Mouse (Mus musculus): ENCODE results near the gene Rabgap1l. TPM values are rescaled to one million over a fixed set of nuclear protein-coding genes. Genes with fewer than 3 reads are reported as not detected.

Rabgap1l gene
- total RNA-seq, 2 experiments from 2014 or later = 170 to 171 TPM

DNA sequence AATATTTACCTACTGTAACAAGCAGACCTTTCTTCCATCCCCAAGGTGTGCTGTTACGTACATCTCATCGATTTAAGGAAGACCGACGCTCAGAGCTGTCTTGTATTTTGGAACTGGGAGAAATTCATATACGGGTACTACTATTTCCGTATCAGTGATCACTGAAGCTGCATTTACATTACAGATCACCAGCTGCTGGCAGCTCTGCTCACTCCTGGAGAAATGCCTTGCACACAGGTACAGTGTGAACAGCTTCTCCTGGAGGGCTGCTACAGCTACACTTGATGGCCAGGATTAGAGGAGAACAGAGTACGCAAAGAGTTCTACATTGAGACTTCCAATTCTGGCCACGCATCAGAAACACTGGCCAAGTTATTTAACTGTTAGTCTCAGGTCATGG is 257.4 kb downstream of the Rabgap1l start:
- no peak for DNase-seq (ENCODE audit: low spot score in 2 of 2)
- intact Hi-C loops (cut with DNase I) = no loop called here

DNA sequence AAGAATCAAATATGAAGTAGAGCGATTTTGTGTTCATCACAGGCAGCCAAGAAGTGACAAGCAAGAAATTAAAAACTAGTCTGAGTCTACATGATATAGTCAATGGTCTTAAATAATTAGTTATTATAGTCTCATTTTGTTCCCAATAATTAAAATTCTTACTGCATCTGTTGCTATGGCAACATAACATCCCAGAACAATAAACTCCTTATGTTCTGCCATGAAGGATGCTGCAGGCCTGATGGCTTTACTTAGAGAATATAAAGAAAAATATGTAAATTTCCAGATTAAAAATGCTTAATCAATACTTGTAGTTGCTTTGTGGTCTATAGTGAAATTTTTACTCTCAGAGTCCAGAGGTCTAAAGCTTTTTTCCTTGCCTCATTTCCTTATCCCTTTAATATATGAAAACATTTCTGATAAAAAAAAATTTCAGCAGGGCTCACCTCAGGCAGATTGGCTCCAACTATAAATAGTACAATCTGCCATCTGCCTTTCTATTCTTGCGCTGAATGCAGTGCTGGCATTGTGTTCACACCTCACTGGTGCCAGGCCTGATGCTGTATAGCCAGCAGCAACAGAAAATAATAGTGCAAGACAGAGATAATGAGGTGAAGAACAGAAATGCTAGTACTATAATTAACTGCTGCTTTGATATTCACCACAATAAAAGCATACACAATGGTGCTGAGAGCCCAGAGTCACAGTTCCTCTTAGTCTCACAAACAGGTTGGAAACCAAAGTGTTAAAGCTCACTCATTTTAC is 258.3 kb downstream of the Rabgap1l start:
- intact Hi-C loops (cut with DNase I) = no loop called here
- peak; percentile 51 to 61 for DNase-seq (ENCODE audit: low spot score in 2 of 2)

DNA sequence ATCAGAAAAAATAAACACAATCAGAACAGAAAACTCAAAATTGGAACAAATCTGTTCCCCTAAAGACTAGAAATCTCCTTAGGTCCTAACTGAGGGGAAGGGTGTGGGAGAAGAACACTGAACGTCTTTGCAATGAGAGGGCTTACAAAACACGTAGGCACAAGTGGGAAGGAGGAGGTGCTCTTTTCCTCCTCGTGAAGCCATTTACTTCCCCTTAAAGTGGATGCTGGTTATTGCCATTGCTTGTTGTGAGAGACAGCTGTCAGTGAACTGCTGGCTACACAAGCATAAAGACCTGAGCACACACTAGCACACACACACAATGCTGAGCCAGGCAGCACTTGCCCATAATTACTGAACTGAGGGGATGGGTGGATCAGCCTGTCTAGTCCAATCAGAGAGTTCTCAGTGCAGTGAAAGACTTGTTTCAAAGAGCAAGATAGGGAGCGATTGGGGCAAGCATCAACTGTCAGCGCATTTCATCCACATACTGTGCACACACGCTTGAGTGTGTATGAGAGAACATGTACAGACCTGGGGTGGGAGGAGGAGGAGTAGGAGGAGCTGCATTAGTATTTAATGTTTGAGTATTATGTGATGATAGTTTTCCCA is 259.7 kb downstream of the Rabgap1l start:
- intact Hi-C loops (cut with DNase I) = no loop called here
- DNase-seq (ENCODE audit: low spot score in 2 of 2) = no peak

DNA sequence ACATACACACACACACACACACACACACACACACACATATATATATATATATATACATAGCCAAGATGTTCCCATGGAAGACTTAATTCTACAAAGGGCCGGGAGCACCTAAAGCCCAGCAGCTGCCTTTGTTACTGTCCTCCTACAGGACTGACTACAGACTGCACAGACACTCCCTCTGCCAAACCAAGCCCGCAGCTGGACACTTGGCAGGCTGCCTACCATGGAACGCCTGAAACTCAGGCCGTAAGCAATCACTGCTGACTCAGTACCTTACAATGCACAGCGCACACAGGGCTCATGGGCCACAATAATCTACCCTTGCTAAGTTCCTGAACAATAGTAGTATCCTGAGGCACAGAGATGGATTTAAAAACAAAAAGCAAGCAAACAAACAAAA is 261.6 kb downstream of the Rabgap1l start:
- intact Hi-C loops (cut with DNase I) = no loop called here
- peak; percentile 35 to 64 for DNase-seq (ENCODE audit: low spot score in 2 of 2)

DNA sequence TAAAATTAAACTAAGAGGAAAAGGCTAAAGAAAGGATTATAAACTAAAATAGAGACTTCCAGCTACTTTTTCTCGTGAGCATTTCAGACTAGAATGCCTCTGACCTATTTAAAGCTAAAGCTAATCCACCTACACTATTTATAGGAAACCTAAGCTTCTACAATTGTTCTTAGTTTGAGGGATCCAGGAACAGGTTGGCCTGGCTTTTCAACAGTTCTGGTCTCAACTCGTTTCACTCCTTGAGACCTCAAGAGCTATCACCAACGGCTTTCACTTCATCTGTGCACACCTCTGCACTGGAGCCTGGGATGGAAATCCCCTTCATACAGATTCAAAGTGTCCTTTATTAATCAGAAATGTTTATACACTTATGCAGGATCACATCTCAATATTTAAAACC is 271.1 kb downstream of the Rabgap1l start:
- intact Hi-C loops (cut with DNase I) = no loop called here
- DNase-seq (ENCODE audit: low spot score in 2 of 2) = no peak

DNA sequence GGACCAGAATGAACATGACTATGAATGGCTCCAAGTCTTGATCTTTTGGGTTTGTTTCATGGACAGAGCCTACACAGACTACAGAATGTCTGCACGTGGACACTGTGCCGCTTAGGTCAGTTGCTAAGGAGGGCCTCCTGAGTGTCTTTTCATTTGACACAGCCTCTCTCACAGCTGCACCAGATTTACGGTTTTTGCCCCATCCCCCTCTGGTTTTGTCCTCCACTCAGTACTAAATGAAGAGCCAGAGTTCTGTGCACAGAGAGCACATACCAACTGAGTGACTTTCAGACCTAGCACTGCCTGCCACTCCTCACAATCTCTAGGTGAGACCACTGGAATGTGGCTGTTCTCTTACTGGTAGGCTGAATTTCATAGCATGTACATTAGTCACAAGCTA is 272.3 kb downstream of the Rabgap1l start:
- intact Hi-C loops (cut with DNase I) = no loop called here
- DNase-seq (ENCODE audit: low spot score in 2 of 2) = no peak

DNA sequence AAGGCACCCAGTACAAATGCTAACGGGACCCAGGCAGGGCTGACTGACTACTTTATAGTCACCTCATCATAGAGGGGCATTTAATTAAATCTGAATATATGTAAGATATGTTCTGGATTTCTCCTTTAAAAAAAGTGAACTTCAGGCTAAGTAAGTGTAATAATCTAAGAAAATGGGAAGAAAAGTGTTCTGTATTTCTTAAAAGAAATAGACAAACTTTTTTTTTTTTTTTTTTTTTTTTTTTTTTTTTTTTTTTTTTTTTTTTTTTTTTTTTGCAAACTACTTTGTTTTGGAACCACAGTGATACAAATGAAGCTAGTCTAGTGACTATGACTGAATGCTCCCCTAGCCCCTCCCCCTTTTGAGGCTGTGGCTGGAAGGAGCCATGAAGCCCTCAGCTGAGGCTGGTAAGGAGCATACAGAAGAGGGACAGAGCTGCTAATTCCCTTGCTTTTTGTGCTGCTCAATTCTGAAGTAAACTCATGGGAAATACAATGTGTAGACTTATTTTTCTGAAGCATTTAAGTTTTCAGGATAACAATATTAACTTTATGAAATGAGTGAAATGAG is 273.0 kb downstream of the Rabgap1l start:
- intact Hi-C loops (cut with DNase I) = no loop called here
- DNase-seq (ENCODE audit: low spot score in 2 of 2) = no peak

DNA sequence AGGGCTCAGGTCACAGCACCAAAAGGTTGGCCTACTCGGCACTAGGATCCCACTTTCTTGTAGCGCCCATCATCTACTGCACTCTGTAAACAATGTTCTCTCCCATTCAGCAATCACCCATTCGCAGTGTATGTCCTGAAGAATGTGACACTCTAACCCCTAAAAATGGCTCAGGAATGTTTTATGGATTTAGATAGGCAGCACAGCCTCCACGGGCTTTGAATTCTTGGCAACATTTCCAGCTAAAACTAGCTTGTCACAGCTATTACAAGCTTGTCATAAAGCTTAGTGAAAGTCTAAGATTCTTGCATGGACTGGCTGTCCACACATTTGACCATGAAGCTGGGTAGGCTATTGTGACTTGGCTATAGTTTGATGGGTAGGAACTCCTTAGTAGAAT is 274.5 kb downstream of the Rabgap1l start:
- intact Hi-C loops (cut with DNase I) = no loop called here

DNA sequence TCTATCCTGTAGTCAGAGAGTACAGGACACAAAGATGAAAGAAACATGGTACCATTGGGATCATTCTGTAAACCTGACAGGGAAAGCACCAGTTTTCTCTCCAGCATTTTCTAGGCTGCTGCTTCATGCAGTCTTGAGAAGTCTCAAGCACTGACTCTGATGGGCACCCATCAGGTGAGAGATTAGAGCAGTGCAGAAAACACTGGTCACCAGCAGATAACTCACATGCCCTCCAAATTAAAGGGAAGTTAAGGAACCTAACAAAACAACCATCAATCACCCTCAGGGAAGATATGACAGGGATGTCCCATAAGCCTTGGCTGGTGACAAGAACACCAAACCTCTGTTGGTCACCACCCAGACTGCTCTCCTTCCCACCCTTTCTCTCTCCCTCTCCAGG is 285.2 kb downstream of the Rabgap1l start:
- no peak for DNase-seq (ENCODE audit: low spot score in 2 of 2)

More for the DNA sequence above, 274.5 kb downstream of the Rabgap1l start:
- DNase-seq (ENCODE audit: low spot score in 2 of 2) = no peak

DNA sequence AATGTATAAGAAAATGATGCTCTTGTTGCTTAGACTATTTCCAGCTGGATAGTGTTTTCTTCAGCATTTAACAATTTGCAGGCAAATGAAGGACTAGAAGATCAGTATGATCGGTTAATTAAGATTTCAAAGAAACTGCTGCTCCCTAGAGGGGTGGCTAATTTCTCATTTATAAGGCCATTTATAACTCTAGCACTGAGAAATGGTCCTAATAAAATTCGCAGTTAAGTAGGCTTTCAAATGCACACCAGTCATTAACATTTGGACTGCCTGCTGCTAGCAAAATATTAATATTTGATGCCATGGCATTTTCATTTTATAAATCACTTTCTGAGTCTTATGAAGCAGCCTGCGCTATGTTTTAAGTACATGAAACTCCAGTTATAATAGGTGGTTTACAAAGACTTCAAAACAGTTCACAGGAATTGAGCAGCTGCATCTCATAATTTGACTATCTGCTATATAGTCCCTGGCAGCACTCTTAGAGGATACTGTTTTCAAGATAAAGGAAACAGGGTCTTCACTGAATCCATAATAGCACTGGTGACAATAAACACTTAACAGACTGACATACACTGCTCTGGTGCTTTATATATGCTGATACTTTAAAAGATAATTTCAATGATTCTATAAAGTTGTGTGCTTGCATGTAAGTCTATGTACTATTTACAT is 296.0 kb downstream of the Rabgap1l start:
- intact Hi-C loops (cut with DNase I) = no loop called here
- no peak for DNase-seq (ENCODE audit: low spot score in 2 of 2)

More for the DNA sequence above, 285.2 kb downstream of the Rabgap1l start:
- intact Hi-C loops (cut with DNase I) = no loop called here

DNA sequence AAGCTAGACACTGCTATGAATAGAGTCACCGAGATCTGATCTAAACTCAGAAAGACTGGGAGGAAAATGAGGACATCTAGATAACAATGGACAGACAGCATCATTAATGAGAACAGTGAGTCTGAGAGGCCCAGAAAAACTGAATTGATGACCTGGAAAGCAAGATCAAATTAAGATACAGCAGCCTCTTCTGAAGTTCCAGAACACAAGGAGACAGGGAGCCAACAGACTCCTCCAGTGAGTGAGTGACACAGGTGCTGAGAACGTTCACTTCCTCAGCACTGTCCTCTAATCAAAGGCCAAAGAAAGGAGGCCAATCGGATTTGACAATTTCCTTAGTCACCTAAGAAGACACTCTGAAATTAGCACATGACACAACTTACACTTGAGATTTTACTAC is 307.3 kb downstream of the Rabgap1l start:
- DNase-seq (ENCODE audit: low spot score in 2 of 2) = no peak
- intact Hi-C loops (cut with DNase I) = no loop called here

DNA sequence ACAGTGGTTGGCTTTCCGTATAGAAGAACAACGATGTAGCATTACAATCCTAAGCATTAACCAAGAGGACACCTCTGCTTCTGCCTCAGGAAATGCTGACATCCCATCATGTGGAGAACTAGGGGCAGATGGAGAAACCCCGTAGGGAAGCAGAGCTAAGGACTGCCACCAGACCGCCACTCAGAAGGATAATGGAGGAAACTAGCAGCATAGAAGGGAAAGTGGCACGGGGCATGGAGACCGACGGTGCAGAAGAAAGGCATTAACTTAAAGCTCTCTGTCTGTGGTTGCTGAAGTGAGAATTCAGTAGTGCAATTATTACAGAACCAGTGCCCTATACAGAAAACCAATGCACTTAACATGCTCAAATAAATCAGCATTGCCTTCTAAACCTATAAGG is 308.0 kb downstream of the Rabgap1l start:
- intact Hi-C loops (cut with DNase I) = no loop called here
- no peak for DNase-seq (ENCODE audit: low spot score in 2 of 2)

DNA sequence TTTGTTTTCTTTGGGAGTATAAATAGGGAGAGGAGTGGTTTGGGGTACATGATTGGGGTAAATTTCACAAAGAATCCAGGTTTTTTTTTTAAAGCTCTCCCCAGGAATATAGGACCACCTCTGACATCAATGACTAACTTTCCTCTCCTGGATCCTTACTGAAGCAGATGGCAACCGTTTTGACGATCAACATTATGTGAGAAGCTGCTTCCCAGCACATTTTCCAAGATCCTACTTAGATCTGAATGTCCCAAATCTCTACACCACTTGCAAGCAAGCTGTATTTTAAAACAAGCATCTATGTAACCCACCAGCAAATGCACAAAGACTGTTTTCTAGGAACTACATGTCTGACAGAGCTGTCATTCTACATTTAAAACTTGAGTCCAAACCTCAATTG is 311.4 kb downstream of the Rabgap1l start:
- intact Hi-C loops (cut with DNase I) = no loop called here
- DNase-seq (ENCODE audit: low spot score in 2 of 2) = peak; percentile 14 to 38

DNA sequence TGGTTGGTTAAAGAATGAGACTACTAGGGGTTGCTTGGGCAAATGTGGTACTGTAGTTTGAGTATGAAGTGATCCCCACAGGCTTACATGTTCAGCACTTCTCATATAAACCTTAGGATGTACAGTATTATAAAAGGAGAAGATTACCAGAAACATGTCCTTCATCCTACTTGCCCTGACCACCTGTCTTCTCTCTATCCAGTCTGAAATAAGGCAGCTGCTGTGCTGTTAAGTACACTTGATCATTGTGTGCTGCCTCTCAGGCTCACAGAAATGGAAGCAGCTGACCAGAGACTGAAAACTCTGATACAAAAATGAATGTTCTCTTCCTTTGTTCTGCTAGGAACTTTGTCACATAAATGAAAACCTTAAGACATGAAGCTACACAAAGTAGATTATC is 325.6 kb downstream of the Rabgap1l start:
- intact Hi-C loops (cut with DNase I) = no loop called here
- no peak for DNase-seq (ENCODE audit: low spot score in 2 of 2)

DNA sequence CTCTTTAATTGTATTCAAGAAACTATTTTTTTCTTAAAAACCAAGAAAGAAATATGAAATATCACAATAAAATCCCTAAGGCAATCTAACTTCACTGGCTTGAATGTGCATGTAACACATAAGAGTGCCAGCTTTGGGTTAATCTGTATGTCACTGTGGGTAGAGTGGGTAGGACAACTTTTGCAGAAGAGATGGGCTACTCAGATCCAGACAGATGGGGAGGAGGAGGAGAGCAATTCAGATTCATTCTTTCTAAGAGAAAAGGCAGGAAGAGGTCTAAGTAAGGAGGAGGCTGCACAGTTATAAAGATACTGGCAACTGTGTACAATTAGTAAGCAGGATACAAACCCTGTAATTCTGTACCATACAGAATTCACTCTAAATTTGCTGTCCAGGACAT is 327.8 kb downstream of the Rabgap1l start:
- DNase-seq (ENCODE audit: low spot score in 2 of 2) = peak in 1 of 2 experiments; percentile 31
- intact Hi-C loops (cut with DNase I) = no loop called here

DNA sequence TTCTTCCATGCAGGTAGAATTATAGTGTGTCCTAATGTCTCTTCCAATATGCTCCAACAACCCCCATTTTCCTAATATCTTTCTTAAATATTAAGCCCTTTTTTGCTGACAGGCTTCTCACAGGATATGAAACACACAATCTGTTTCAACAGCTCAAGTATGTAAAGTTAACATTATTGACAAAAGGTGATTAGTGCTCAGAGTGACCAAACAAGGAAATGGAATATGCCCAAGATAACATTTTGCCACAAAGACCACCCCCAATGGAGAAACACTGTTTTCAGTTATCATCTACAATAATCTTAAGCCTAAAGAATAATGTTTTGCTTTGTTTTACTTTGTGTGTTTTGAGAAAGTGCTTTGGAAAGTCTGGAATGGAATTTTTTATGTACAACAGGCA is 328.9 kb downstream of the Rabgap1l start:
- DNase-seq (ENCODE audit: low spot score in 2 of 2) = no peak
- intact Hi-C loops (cut with DNase I) = no loop called here

DNA sequence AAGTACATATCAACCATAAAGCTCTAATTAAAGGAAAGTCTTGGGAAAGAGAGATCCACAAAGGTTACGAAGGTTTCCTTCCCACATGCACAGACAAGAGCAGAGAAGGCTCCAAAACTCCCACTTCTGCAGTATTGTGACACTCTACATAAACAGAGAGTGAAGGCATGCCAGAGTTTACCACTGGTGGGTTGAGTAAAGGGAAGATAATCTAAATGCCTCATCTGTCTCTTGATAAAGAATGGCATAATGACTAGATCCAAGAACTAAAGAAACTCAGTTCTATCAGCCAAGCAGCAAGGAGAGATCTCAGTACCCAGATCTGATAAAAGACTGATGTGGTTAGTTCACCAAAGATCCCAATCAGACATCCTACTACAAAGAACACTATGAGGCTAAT is 332.7 kb downstream of the Rabgap1l start:
- DNase-seq (ENCODE audit: low spot score in 2 of 2) = no peak
- intact Hi-C loops (cut with DNase I) = no loop called here

DNA sequence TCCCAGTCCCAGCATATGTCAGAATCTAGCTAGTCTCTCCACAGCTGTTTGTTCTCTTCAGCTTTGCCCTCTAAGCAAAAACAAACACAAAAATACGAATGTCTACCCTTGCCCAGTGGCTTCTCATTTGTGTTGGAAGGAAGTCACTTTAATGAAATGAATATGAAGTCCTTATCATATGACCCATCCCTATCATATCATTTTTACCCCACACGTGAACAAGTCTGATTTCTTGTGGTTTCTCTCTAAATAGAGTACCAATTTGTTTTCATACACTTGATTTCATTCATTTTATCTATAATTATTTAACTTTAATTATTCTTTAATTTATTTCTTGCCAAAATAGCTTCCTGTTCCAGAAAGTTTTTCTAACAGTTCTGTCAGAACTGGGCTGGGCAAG is 341.3 kb downstream of the Rabgap1l start:
- no peak for DNase-seq (ENCODE audit: low spot score in 2 of 2)
- intact Hi-C loops (cut with DNase I) = no loop called here

DNA sequence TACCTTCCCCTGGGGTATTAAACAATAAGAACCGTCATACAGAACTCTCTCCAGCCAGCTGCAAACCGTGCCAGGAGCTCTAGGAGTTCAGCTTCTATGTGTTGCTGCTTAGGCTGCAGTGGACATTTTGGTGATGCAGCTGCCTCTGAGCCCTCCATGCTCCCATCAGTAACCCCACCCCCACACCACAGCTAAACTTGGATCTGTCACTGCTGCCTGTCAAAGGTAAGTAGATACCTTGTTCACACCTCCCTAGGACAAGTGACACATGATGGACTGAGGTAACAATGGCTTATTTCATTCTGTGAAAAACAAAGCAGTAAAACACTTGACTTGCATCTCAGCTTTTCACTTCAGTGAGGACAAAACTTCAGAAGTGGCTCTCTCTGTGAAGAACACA is 344.3 kb downstream of the Rabgap1l start:
- no peak for DNase-seq (ENCODE audit: low spot score in 2 of 2)
- intact Hi-C loops (cut with DNase I) = no loop called here

DNA sequence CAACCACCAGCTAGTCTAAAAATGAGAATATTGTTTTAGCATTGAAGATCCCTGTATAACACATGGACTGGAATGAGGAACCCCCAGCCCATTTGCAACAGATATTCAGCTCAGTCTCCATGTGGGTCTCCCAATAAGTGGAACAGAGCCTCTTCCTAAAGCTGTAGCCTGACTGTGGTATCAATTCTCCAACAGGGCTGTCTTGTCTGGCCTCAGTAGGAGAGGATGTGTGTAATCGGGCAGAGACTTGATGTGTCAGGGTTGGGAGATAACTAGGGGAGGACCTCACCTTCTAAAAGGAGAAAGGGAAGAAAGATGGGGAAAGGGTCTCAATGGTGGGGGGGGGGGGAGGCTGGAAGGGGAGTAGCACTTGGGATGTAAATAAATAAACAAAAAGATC is 346.2 kb downstream of the Rabgap1l start:
- no peak for DNase-seq (ENCODE audit: low spot score in 2 of 2)
- intact Hi-C loops (cut with DNase I) = no loop called here

DNA sequence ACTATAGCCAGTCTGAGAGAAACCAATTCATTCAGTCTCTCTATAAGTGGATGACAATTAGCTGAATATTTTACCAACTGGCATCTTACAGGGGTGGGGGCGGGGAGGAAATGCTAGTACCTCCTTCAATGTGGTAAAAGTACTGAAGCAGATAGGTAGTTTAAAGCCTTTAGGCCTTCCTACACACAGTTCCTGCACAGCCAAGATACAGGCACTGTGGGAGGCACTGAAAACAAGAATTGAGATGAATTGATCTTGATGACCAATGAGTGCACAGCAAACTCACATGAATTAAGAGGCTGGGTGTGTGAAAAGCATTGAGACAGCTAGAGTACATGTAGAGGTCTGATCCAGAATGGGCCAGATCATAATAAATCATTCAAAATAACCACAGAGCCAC is 349.5 kb downstream of the Rabgap1l start:
- DNase-seq (ENCODE audit: low spot score in 2 of 2) = no peak
- intact Hi-C loops (cut with DNase I) = no loop called here

Measured in left cerebral cortex, postnatal 14 days (tissue).